Mouse (Mus musculus) lung, postnatal 0 days (tissue): ENCODE data around the gene Phf11c. TPM values are rescaled to one million over a fixed set of nuclear protein-coding genes. Genes with fewer than 3 reads are reported as not detected.
"Not testable (repeated sequence)": the region's sequence is repeated elsewhere in the genome, so short reads cannot be mapped to it uniquely, and the experiment has no call there.

Experiments used
- ATAC-seq: fragments of 200-750 bp; cut with Nextera tagmentation; 2 replicates; pipeline ENCODE4 v1.8.0; 2017; ENCODE audit warnings: moderate library complexity
- DNase-seq: peaks from one replicate; pipeline ENCODE4 v3.0.0-alpha.2; 2016; ENCODE audit warnings: low spot score
- H3K27ac ChIP-seq: fragments of 300-500 bp; sonication (generic); 2 replicates; pipeline ENCODE4 v1.5.1; 2014; ENCODE audit warnings: antibody characterized with exemption, mild to moderate bottlenecking, low read length, mixed read lengths
- H3K27me3 ChIP-seq: fragments of 300-500 bp; sonication (generic); replicated peaks from 2 replicates; pipeline ENCODE4 v1.6.1; 2014; ENCODE audit warnings: low read length, mixed read lengths; ENCODE audit not compliant: insufficient read depth
- H3K36me3 ChIP-seq: fragments of 300-500 bp; sonication (generic); 2 replicates; pipeline ENCODE4 v1.6.1; 2014; ENCODE audit warnings: low read length, mixed read lengths; ENCODE audit not compliant: insufficient read depth
- H3K4me1 ChIP-seq: fragments of 300-500 bp; sonication (generic); 2 replicates; pipeline ENCODE4 v1.6.1; 2014; ENCODE audit warnings: antibody characterized with exemption, low read depth, low read length, mixed read lengths; ENCODE audit not compliant: insufficient read depth
- H3K4me2 ChIP-seq: fragments of 300-500 bp; sonication (generic); replicated peaks from 2 replicates; pipeline ENCODE4 v1.6.1; 2014; ENCODE audit warnings: low read depth, mild to moderate bottlenecking, low read length, moderate library complexity, mixed read lengths
- H3K4me3 ChIP-seq: fragments of 300-500 bp; sonication (generic); 2 replicates; pipeline ENCODE4 v1.5.1; 2014; ENCODE audit warnings: low read depth, low read length
- H3K9ac ChIP-seq: fragments of 300-500 bp; sonication (generic); replicated peaks from 2 replicates; pipeline ENCODE4 v1.6.1; 2014; ENCODE audit warnings: low read depth, mild to moderate bottlenecking
- H3K9me3 ChIP-seq: fragments of 300-500 bp; sonication (generic); 2 replicates; pipeline ENCODE4 v1.6.1; 2016; ENCODE audit warnings: low read length, mixed read lengths
- CTCF ChIP-seq: IDR thresholded peaks from 2 replicates; pipeline ENCODE4 v1.5.1; 2016; ENCODE audit warnings: antibody characterized with exemption, mild to moderate bottlenecking
- EP300 ChIP-seq: IDR thresholded peaks from 2 replicates; pipeline ENCODE4 v1.6.1; 2016; ENCODE audit warnings: antibody characterized with exemption, mild to moderate bottlenecking, control low read depth
- WGBS: fragments of 180-500 bp; shearing (Covaris S2); extraction: QIAGEN DNeasy Blood & Tissue Kit; methylation state at CpG from one replicate; pipeline ENCODE4 v1.1.7; 2014; 5-methylcytosine and 5-hydroxymethylcytosine counted together
- polyA plus RNA-seq: library from polyadenylated mRNA; unstranded; fragments of >200 nt; fragmentation: Nextera tagmentation; extraction: Ambion mirVana; gene quantifications from 2 replicates; pipeline ENCODE4 v1.2.1, GENCODE M21; 2015

Gene Phf11c
- polyA plus RNA-seq, 1 experiment from 2014 or later: 0.19 TPM

DNA sequence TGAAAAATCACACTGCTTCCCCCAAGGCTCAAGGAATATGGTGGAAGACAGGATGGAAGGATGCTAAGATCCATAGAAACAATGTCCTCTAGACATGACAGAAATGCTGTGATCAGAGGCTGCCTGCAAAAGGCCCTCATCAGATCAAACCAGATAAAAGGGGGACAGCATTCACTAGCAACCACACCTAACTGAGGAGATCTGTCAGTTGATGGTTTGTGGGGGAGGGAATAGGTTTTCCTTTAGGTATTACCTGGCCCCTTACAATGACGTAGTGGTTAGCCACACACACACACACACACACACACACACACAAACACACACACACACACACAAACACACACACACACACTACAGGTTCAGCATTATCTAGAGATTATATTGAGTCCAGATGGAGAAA is 55.6 kb downstream of the Phf11c start:
- no peaks in the 10 kb centered on the region for H3K9me3 ChIP-seq
- DNase-seq: no peak
- H3K4me1 ChIP-seq: no peaks in the 10 kb centered on the region
- no peak for ATAC-seq
- 82% methylated on average over 1 of the region's 1 CpGs for WGBS
- H3K27me3 ChIP-seq: no peaks in the 10 kb centered on the region
- H3K4me2 ChIP-seq: no peak overlapping the region
- no peaks in the 10 kb centered on the region for H3K36me3 ChIP-seq
- no peak for TF ChIP-seq CTCF
- TF ChIP-seq EP300: no peak
- H3K4me3 ChIP-seq: no peak overlapping the region
- no peak overlapping the region for H3K27ac ChIP-seq
- no peak overlapping the region for H3K9ac ChIP-seq

DNA sequence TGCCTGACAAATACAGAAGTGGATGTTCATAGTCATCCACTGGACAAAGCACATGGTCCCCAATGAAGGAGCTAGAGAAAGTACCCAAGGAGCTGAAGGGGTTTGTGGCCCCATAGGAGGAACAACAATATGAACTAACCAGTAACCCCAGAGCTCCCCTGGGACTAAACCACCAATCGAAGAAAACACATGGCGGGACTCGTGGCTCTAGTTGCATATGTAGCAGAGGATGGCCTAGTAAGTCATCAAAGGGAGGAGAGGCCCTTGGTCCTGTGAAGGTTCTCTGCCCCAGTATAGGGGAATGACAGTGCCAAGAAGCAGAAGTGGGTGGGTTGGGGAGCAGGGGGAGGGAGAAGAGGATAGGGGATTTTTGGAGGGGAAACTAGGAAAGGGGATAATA is 59.1 kb downstream of the Phf11c start:
- H3K27ac ChIP-seq, H3K36me3 ChIP-seq, H3K9me3 ChIP-seq, H3K9ac ChIP-seq, H3K27me3 ChIP-seq, DNase-seq, H3K4me2 ChIP-seq, H3K4me1 ChIP-seq, ATAC-seq, H3K4me3 ChIP-seq: not testable (repeated sequence)
- WGBS: 91% methylated on average over 3 of the region's 3 CpGs

Other genes starting within 250 kb of the Phf11c start
- gene Gm5142, start 216.6 kb downstream of the Phf11c start, polyA plus RNA-seq: not detected in 2 replicates
- gene Rcbtb1, start 194.2 kb downstream of the Phf11c start, polyA plus RNA-seq: 15.0 and 15.9 TPM in 2 replicates
- not detected in 2 replicates for gene Gm6904, start 135.2 kb downstream of the Phf11c start, polyA plus RNA-seq
- gene Phf11a, start 97.9 kb downstream of the Phf11c start, polyA plus RNA-seq: 0.14 and 0.25 TPM in 2 replicates
- 1.5 TPM in 2 replicates for gene Phf11b, start 54.0 kb downstream of the Phf11c start, polyA plus RNA-seq
- gene Phf11d, start 29.9 kb downstream of the Phf11c start, polyA plus RNA-seq: 11.8 and 12.7 TPM in 2 replicates
- 5.8 and 6.1 TPM in 2 replicates for gene Setdb2, start 45.5 kb upstream of the Phf11c start, polyA plus RNA-seq
- 25.6 and 27.2 TPM in 2 replicates for gene Cab39l, start 45.6 kb upstream of the Phf11c start, polyA plus RNA-seq
- gene Cdadc1, start 202.6 kb upstream of the Phf11c start, polyA plus RNA-seq: 42.0 and 42.3 TPM in 2 replicates
- gene Shisa2, start 229.9 kb upstream of the Phf11c start, polyA plus RNA-seq: 10.6 and 17.5 TPM in 2 replicates